Mouse (Mus musculus) CH12.LX (cell line): ENCODE data around the gene Clip3. TPM values are rescaled to one million over a fixed set of nuclear protein-coding genes. Genes with fewer than 3 reads are reported as not detected.

ENCODE experiments used
- DNase-seq: peaks from one replicate; pipeline ENCODE4 v3.0.0-alpha.2; 2013; ENCODE audit errors: extremely low read depth
- H3K27ac ChIP-seq: 2 replicates; pipeline ENCODE4 v1.5.1; 2012; ENCODE audit warnings: low read depth, mild to moderate bottlenecking, control low read depth, moderate library complexity; ENCODE audit not compliant: insufficient read depth
- H3K27me3 ChIP-seq: replicated peaks from 2 replicates; pipeline ENCODE3; 2012; ENCODE audit warnings: inconsistent platforms
- H3K36me3 ChIP-seq, 2 experiments: replicated peaks in 1 of 2; 2 replicates each; pipeline versions ENCODE3 to v1.6.1; 2012; ENCODE audit warnings: inconsistent platforms in 1 of 2, low read length in 1 of 2, mild to moderate bottlenecking in 1 of 2, mixed read lengths in 1 of 2, moderate library complexity in 1 of 2; ENCODE audit not compliant: control insufficient read depth in 1 of 2, insufficient read depth in 1 of 2
- H3K4me1 ChIP-seq, 2 experiments: 2 replicates each; pipeline ENCODE4 v1.6.1; 2012; ENCODE audit warnings: inconsistent platforms in 1 of 2, moderate library complexity in 1 of 2; ENCODE audit not compliant: insufficient read depth in 2 of 2, control insufficient read depth in 1 of 2
- H3K4me2 ChIP-seq: 2 replicates; pipeline ENCODE4 v1.6.1; 2012; ENCODE audit warnings: low read depth, mild to moderate bottlenecking, control low read depth; ENCODE audit not compliant: poor library complexity, insufficient read depth, severe bottlenecking
- H3K4me3 ChIP-seq, 3 experiments: fragments of 150-350 bp in 1 of 3; sonication (generic) in 1 of 3; replicated peaks in 1 of 3; 2 replicates each; pipeline versions ENCODE3 to v1.5.1; 2011 to 2012; ENCODE audit warnings: low read depth in 2 of 3, low read length in 2 of 3, mild to moderate bottlenecking in 2 of 3, moderate library complexity in 2 of 3, control low read depth in 1 of 3, improper control_type of control experiment in 1 of 3, inconsistent platforms in 1 of 3, mixed read lengths in 1 of 3; ENCODE audit not compliant: poor library complexity in 1 of 3
- H3K79me2 ChIP-seq: replicated peaks from 2 replicates; pipeline ENCODE4 v1.6.1; 2012; ENCODE audit warnings: mild to moderate bottlenecking, moderate library complexity; ENCODE audit not compliant: control insufficient read depth, poor library complexity, insufficient read depth, severe bottlenecking; ENCODE audit errors: extremely low read depth
- H3K9ac ChIP-seq: 2 replicates; pipeline ENCODE4 v1.6.1; 2012; ENCODE audit warnings: low read depth, mild to moderate bottlenecking, control low read depth, moderate library complexity; ENCODE audit not compliant: insufficient read depth
- H3K9me3 ChIP-seq: replicated peaks from 2 replicates; pipeline ENCODE3; 2012; ENCODE audit warnings: low read length, inconsistent platforms, mixed read lengths
- BHLHE40 ChIP-seq: IDR thresholded peaks from 2 replicates; pipeline ENCODE4 v1.6.1; 2011; ENCODE audit warnings: mild to moderate bottlenecking, low read depth, low read length, improper control_type of control experiment
- CHD1 ChIP-seq: IDR thresholded peaks from 2 replicates; pipeline ENCODE4 v1.6.1; 2012; ENCODE audit warnings: low read depth, low read length, improper control_type of control experiment, inconsistent platforms
- ELF1 ChIP-seq: IDR thresholded peaks from 2 replicates; pipeline ENCODE4 v1.6.1; 2014; ENCODE audit warnings: low read depth, mild to moderate bottlenecking, inconsistent platforms, low read length, improper control_type of control experiment
- ETS1 ChIP-seq: conservative IDR thresholded peaks from 2 replicates; pipeline ENCODE4 v1.6.1; 2012; ENCODE audit warnings: low read depth, mild to moderate bottlenecking, inconsistent platforms, low read length, improper control_type of control experiment, moderate library complexity
- GABPA ChIP-seq: IDR thresholded peaks from 2 replicates; pipeline ENCODE4 v1.6.1; 2012; ENCODE audit warnings: low read depth, low read length, improper control_type of control experiment, inconsistent platforms; ENCODE audit not compliant: insufficient replicate concordance
- IRF4 ChIP-seq: IDR thresholded peaks from 2 replicates; pipeline ENCODE4 v1.6.1; 2014; ENCODE audit warnings: low read depth, mild to moderate bottlenecking, inconsistent platforms, low read length, improper control_type of control experiment
- JUND ChIP-seq: conservative IDR thresholded peaks from 2 replicates; pipeline ENCODE4 v1.6.1; 2011; ENCODE audit warnings: low read depth, low read length, improper control_type of control experiment
- MAX ChIP-seq: IDR thresholded peaks from 2 replicates; pipeline ENCODE4 v1.6.1; 2011; ENCODE audit warnings: low read length, improper control_type of control experiment
- MAZ ChIP-seq: IDR thresholded peaks from 2 replicates; pipeline ENCODE4 v1.6.1; 2012; ENCODE audit warnings: low read depth, mild to moderate bottlenecking, inconsistent platforms, low read length, improper control_type of control experiment, moderate library complexity
- NRF1 ChIP-seq: IDR thresholded peaks from 2 replicates; pipeline ENCODE4 v1.6.1; 2014; ENCODE audit warnings: low read depth, mild to moderate bottlenecking, inconsistent platforms, low read length, improper control_type of control experiment, moderate library complexity
- PAX5 ChIP-seq: IDR thresholded peaks from 2 replicates; pipeline ENCODE4 v1.6.1; 2012; ENCODE audit warnings: low read length, inconsistent platforms, mixed read lengths
- POLR2A ChIP-seq: IDR thresholded peaks from 2 replicates; pipeline ENCODE4 v1.6.1; 2011; ENCODE audit warnings: low read depth, mild to moderate bottlenecking, improper control_type of control experiment, low read length
- RAD21 ChIP-seq: IDR thresholded peaks from 2 replicates; pipeline ENCODE4 v1.6.1; 2011; ENCODE audit warnings: low read depth, mild to moderate bottlenecking, low read length, improper control_type of control experiment, moderate library complexity
- SMC3 ChIP-seq: IDR thresholded peaks from 2 replicates; pipeline ENCODE4 v1.6.1; 2011; ENCODE audit warnings: low read depth, low read length, improper control_type of control experiment
- TCF12 ChIP-seq: IDR thresholded peaks from 2 replicates; pipeline ENCODE4 v1.6.1; 2014; ENCODE audit warnings: low read depth, mild to moderate bottlenecking, inconsistent platforms, low read length, improper control_type of control experiment
- USF2 ChIP-seq: conservative IDR thresholded peaks from 2 replicates; pipeline ENCODE4 v1.6.1; 2011; ENCODE audit warnings: low read depth, low read length, improper control_type of control experiment
- ZC3H11A ChIP-seq: IDR thresholded peaks from 2 replicates; pipeline ENCODE4 v1.6.1; 2012; ENCODE audit warnings: low read depth, mild to moderate bottlenecking, inconsistent platforms, low read length, improper control_type of control experiment
- ZKSCAN1 ChIP-seq: IDR thresholded peaks from 2 replicates; pipeline ENCODE4 v1.6.1; 2012; ENCODE audit warnings: low read depth, inconsistent platforms, low read length, improper control_type of control experiment, borderline replicate concordance
- ZNF384 ChIP-seq: IDR thresholded peaks from 2 replicates; pipeline ENCODE4 v1.6.1; 2012; ENCODE audit warnings: low read depth, low read length, improper control_type of control experiment, inconsistent platforms
- dilution Hi-C: fragments of 300-500 bp; cut with MboI; formaldehyde crosslinking; loops from 2 replicates; pipeline ENCODE4 v1.14.3; 2020; ENCODE audit warnings: low sequenced_read_pairs; ENCODE audit not compliant: extremely low pct_unique_long_range_greater_than_20kb, extremely low pct_ligation_motif_present
- in situ Hi-C: fragments of 300-500 bp; cut with MboI; formaldehyde crosslinking; loops from 3 replicates; pipeline ENCODE4 v1.14.3; 2019; ENCODE audit warnings: low sequenced_read_pairs, low pct_ligation_motif_present, low pct_unique_long_range_greater_than_20kb, mixed read lengths
- polyA plus RNA-seq: library from polyadenylated mRNA; unstranded; fragments of >175 nt; gene quantifications from 2 replicates; pipeline ENCODE4 v1.2.1, GENCODE M21; 2012; ENCODE audit warnings: low read depth; ENCODE audit not compliant: insufficient read length
- total RNA-seq, 2 experiments: library from RNA; depleted of rRNA; stranded (reverse); fragments of 300-350 nt in 1 of 2; fragments of >200 nt in 1 of 2; gene quantifications; 2 replicates each; pipeline ENCODE4 v1.2.3; 2012 to 2014

Clip3 gene
- total and polyA plus RNA-seq, 3 experiments, result not detected

- Histone ChIP-seq H3K9me3 (no peaks in the 10 kb centered on the region), H3K79me2 (no peaks in the 10 kb centered on the region), H3K36me3 (peaks cover 31 to 92% of the 10 kb centered on the region in 2 experiments), H3K27me3 (no peaks in the 10 kb centered on the region), H3K4me1 (no peaks in the 10 kb centered on the region), H3K4me2 (no peak overlapping the region), H3K27ac (no peak overlapping the region), H3K9ac (no peak overlapping the region), H3K4me3 (no peak overlapping the region)
- dilution Hi-C loops (no loop called here), in situ Hi-C loops (no loop called here)
- DNase-seq, result no peak
- no peak for TF ChIP-seq GABPA
- no peak for TF ChIP-seq JUND
- TF ChIP-seq ELF1, result no peak
- no peak for TF ChIP-seq BHLHE40
- TF ChIP-seq ETS1, result no peak
- TF ChIP-seq MAX, result no peak
- TF ChIP-seq NRF1, result no peak
- TF ChIP-seq PAX5, result no peak
- no peak for TF ChIP-seq MAZ
Measured at GRCm38 (mm10) chr7:30251956-30252954, 39.3 kb upstream of the Clip3 start.

DNA sequence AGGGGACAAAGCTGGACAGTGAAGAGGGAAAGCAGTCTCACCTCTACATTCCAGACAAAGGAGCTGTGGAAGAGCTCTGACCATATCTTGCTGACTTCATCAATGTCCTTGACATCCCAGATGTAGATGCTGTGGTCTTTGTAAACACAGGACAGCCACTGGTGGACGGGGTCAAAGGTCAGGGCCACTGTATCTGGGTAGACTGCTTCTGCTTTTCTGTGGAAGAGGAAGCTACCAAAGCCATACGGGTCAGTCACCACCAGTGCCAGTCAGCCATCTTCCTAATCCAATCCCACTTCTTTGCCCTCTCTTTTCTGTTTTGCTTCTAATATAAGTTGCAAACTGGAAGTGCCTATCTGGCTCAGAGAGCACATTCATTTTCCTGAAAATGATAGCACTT lies 26.5 kb upstream of the Clip3 start:
- no peak overlapping the region for H3K27ac ChIP-seq
- dilution Hi-C loops, result no loop called here
- TF ChIP-seq TCF12 (no peak), ZKSCAN1 (no peak)
- TF ChIP-seq, all 38 proteins: peak for 0
- Histone ChIP-seq H3K79me2 (no peaks in the 10 kb centered on the region), H3K27me3 (no peaks in the 10 kb centered on the region), H3K9ac (no peak overlapping the region), H3K4me3 (no peak overlapping the region), H3K36me3 (peaks cover 58 to 86% of the 10 kb centered on the region in 2 experiments), H3K4me1 (peaks cover 0 to 5% of the 10 kb centered on the region in 2 experiments; a peak in 2 of 4 replicates), H3K9me3 (no peaks in the 10 kb centered on the region), H3K4me2 (no peak overlapping the region)
- no peak for DNase-seq
- in situ Hi-C loops, result no loop called here

GRCm38 (mm10) chr7:30265531-30265930 lies 26.0 kb upstream of the Clip3 start:
- dilution Hi-C loops, result no loop called here
- peaks cover 63 to 87% of the 10 kb centered on the region in 2 experiments for H3K36me3 ChIP-seq
- in situ Hi-C loops, result no loop called here
- no peaks in the 10 kb centered on the region for H3K79me2 ChIP-seq
- H3K27me3 ChIP-seq, result no peaks in the 10 kb centered on the region
- no peak overlapping the region for H3K4me2 ChIP-seq
- H3K4me1 ChIP-seq, result peaks cover 0 to 5% of the 10 kb centered on the region in 2 experiments; a peak in 2 of 4 replicates
- no peak overlapping the region for H3K4me3 ChIP-seq
- no peaks in the 10 kb centered on the region for H3K9me3 ChIP-seq
- DNase-seq, result no peak
- H3K9ac ChIP-seq, result no peak overlapping the region
- no peak overlapping the region for H3K27ac ChIP-seq
- TF ChIP-seq USF2 (no peak), ELF1 (no peak), SMC3 (no peak), IRF4 (no peak), ETS1 (no peak), MAX (no peak), ZNF384 (no peak), CHD1 (no peak), POLR2A (no peak), ZC3H11A (no peak), RAD21 (no peak)
